Mouse (Mus musculus) ES-E14 (cell line): ENCODE results near the gene Haus2.

Source experiments
- HCFC1 ChIP-seq: IDR thresholded peaks from 2 replicates; pipeline ENCODE4 v1.6.1; 2012; ENCODE audit warnings: low read length, inconsistent platforms, borderline replicate concordance; ENCODE audit not compliant: insufficient read depth
- MAFK ChIP-seq: IDR thresholded peaks from 2 replicates; pipeline ENCODE4 v1.6.1; 2014; ENCODE audit warnings: mild to moderate bottlenecking, low read depth, low read length, inconsistent platforms; ENCODE audit not compliant: insufficient read depth
- ZC3H11A ChIP-seq: IDR thresholded peaks from 2 replicates; pipeline ENCODE4 v1.6.1; 2012; ENCODE audit warnings: low read depth, mild to moderate bottlenecking, inconsistent platforms, low read length, borderline replicate concordance
- ZNF384 ChIP-seq: IDR thresholded peaks from 2 replicates; pipeline ENCODE4 v1.6.1; 2012; ENCODE audit warnings: low read depth, low read length, inconsistent platforms

DNA sequence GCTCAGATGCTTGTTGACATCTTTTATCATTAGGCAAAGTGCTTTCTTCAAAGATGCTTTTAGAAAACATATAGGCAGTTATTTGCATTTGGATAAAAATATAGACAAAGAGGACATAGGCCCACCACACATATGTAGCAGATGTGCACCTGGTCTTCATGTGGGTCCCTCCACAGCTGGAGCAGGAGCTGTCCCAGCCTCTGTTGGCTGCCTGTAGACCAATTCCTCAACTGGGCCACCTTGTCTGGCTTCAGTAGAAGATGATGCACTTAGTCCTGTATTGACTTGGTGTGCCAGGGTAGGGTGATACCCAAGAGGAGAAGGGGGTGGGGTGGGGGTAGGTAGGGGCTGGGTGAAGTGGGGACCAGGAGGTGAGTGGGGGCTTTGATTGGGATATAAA is 53.6 kb downstream of the Haus2 start:
- TF ChIP-seq ZNF384 (no peak), ZC3H11A (no peak), MAFK (no peak), HCFC1 (no peak)
